Mouse (Mus musculus) G1E (cell line): ENCODE measurements around the gene Slc25a33. TPM values are rescaled to one million over a fixed set of nuclear protein-coding genes. Genes with fewer than 3 reads are reported as not detected.

Experiments used
- ATAC-seq: 2 replicates; pipeline ENCODE4 v1.8.0; 2016; ENCODE audit warnings: mild to moderate bottlenecking; ENCODE audit not compliant: insufficient number of reproducible peaks, poor library complexity, low FRiP score, severe bottlenecking; ENCODE audit errors: extremely low read depth
- DNase-seq: peaks from one replicate; pipeline ENCODE4 v3.0.0; 2012; ENCODE audit warnings: low spot score
- H3K27me3 ChIP-seq: 2 replicates; pipeline ENCODE4 v1.6.1; 2012; ENCODE audit warnings: mild to moderate bottlenecking, low read length, inconsistent platforms; ENCODE audit not compliant: insufficient read depth
- H3K36me3 ChIP-seq: replicated peaks from 2 replicates; pipeline ENCODE3; 2012; ENCODE audit warnings: mild to moderate bottlenecking, inconsistent platforms
- H3K4me1 ChIP-seq: 2 replicates; pipeline ENCODE4 v1.6.1; 2012; ENCODE audit warnings: low read depth, low read length, inconsistent platforms, mixed read lengths; ENCODE audit not compliant: insufficient read depth
- H3K4me3 ChIP-seq: 2 replicates; pipeline ENCODE4 v1.5.1; 2012; ENCODE audit warnings: low read depth, mild to moderate bottlenecking, inconsistent platforms, low read length, moderate library complexity, mixed read lengths
- H3K9me3 ChIP-seq: replicated peaks from 2 replicates; pipeline ENCODE4 v1.6.1; 2012; ENCODE audit warnings: inconsistent platforms
- CTCF ChIP-seq: IDR thresholded peaks from 2 replicates; pipeline ENCODE4 v1.5.1; 2012; ENCODE audit warnings: low read depth, low read length, inconsistent platforms, mixed read lengths
- GATA1 ChIP-seq: IDR thresholded peaks from 2 replicates; pipeline ENCODE4 v1.6.1; 2012; ENCODE audit warnings: borderline replicate concordance, low read length, inconsistent platforms, mixed read lengths
- GATA2 ChIP-seq: IDR thresholded peaks from 2 replicates; pipeline ENCODE4 v1.6.1; 2012; ENCODE audit warnings: low read depth, low read length, inconsistent platforms, borderline replicate concordance
- POLR2AphosphoS5 ChIP-seq: IDR thresholded peaks from 2 replicates; pipeline ENCODE4 v1.6.1; 2012; ENCODE audit warnings: low read depth, low read length, inconsistent platforms; ENCODE audit not compliant: insufficient replicate concordance
- TAL1 ChIP-seq: conservative IDR thresholded peaks from 2 replicates; pipeline ENCODE4 v1.6.1; 2012; ENCODE audit warnings: low read depth, low read length, inconsistent platforms, mixed read lengths
- polyA plus RNA-seq: library from polyadenylated mRNA; stranded (reverse); fragments of >175 nt; gene quantifications from 2 replicates; pipeline ENCODE4 v1.2.3, GENCODE M21; 2012
- total RNA-seq, 2 experiments: library from RNA; stranded (forward) in 1 of 2; stranded (reverse) in 1 of 2; fragments of 200-1000 nt in 1 of 2; fragments of >200 nt in 1 of 2; fragmentation: Nextera tagmentation in 1 of 2; gene quantifications; 2 replicates each; pipeline ENCODE4 v1.2.3; 2014 to 2017

Gene Slc25a33
- total and polyA plus RNA-seq, 3 experiments, result 2.3 to 4.9 (median 3.7) TPM

- Histone ChIP-seq H3K4me1 (no peaks in the 10 kb centered on the region), H3K4me3 (no peak overlapping the region), H3K9me3 (no peaks in the 10 kb centered on the region), H3K36me3 (no peaks in the 10 kb centered on the region), H3K27me3 (0 out of 2 replicates have a peak, but pooled peaks cover 5% of the 10 kb centered on the region)
- DNase-seq, result no peak
- TF ChIP-seq GATA2 (no peak), TAL1 (no peak), GATA1 (no peak), POLR2AphosphoS5 (no peak), CTCF (no peak)
- ATAC-seq, result no peak
Measured at GRCm38 (mm10) chr4:149800576-149800975, 26.5 kb upstream of the Slc25a33 start.

GRCm38 (mm10) chr4:149800172-149800464 is 26.0 kb upstream of the Slc25a33 start:
- no peak for DNase-seq
- ATAC-seq, result no peak

GRCm38 (mm10) chr4:149799346-149800171 is 25.5 kb upstream of the Slc25a33 start:
- TF ChIP-seq POLR2AphosphoS5, result no peak
- no peak for TF ChIP-seq TAL1
- no peak for TF ChIP-seq GATA2
- TF ChIP-seq CTCF, result no peak
- no peak for TF ChIP-seq GATA1

More at GRCm38 (mm10) chr4:149800172-149800464, 26.0 kb upstream of the Slc25a33 start:
- TF ChIP-seq POLR2AphosphoS5 (no peak), TAL1 (no peak), GATA2 (no peak)
- Histone ChIP-seq H3K36me3 (no peaks in the 10 kb centered on the region), H3K27me3 (0 out of 2 replicates have a peak, but pooled peaks cover 5% of the 10 kb centered on the region), H3K9me3 (no peaks in the 10 kb centered on the region), H3K4me3 (no peak overlapping the region), H3K4me1 (no peaks in the 10 kb centered on the region)

GRCm38 (mm10) chr4:149798684-149799309 is 24.7 kb upstream of the Slc25a33 start:
- Histone ChIP-seq H3K4me1 (no peaks in the 10 kb centered on the region), H3K27me3 (0 out of 2 replicates have a peak, but pooled peaks cover 2% of the 10 kb centered on the region), H3K36me3 (no peaks in the 10 kb centered on the region), H3K9me3 (no peaks in the 10 kb centered on the region), H3K4me3 (no peak overlapping the region)
- no peak for ATAC-seq
- TF ChIP-seq GATA1 (no peak), POLR2AphosphoS5 (no peak), CTCF (no peak), TAL1 (no peak), GATA2 (no peak)
- DNase-seq, result no peak

More at GRCm38 (mm10) chr4:149799346-149800171, 25.5 kb upstream of the Slc25a33 start:
- no peaks in the 10 kb centered on the region for H3K9me3 ChIP-seq
- DNase-seq (no peak), ATAC-seq (no peak)
- 0 out of 2 replicates have a peak, but pooled peaks cover 5% of the 10 kb centered on the region for H3K27me3 ChIP-seq
- no peak overlapping the region for H3K4me3 ChIP-seq
- no peaks in the 10 kb centered on the region for H3K36me3 ChIP-seq
- H3K4me1 ChIP-seq, result no peaks in the 10 kb centered on the region

- no peak for ATAC-seq
- Histone ChIP-seq H3K4me1 (no peaks in the 10 kb centered on the region), H3K9me3 (no peaks in the 10 kb centered on the region), H3K4me3 (no peak overlapping the region), H3K36me3 (no peaks in the 10 kb centered on the region), H3K27me3 (0 out of 2 replicates have a peak, but pooled peaks cover 2% of the 10 kb centered on the region)
- TF ChIP-seq POLR2AphosphoS5, result no peak
- no peak for TF ChIP-seq TAL1
- TF ChIP-seq GATA2, result no peak
- no peak for TF ChIP-seq GATA1
- DNase-seq, result no peak
Measured at GRCm38 (mm10) chr4:149798116-149798515, 24.0 kb upstream of the Slc25a33 start.

- 0 out of 2 replicates have a peak, but pooled peaks cover 2% of the 10 kb centered on the region for H3K27me3 ChIP-seq
- ATAC-seq, result no peak
- TF ChIP-seq TAL1 (no peak), GATA1 (no peak), GATA2 (no peak), CTCF (no peak), POLR2AphosphoS5 (no peak)
- H3K36me3 ChIP-seq, result no peaks in the 10 kb centered on the region
- no peaks in the 10 kb centered on the region for H3K9me3 ChIP-seq
- no peak overlapping the region for H3K4me3 ChIP-seq
- DNase-seq, result no peak
- no peaks in the 10 kb centered on the region for H3K4me1 ChIP-seq
Measured at GRCm38 (mm10) chr4:149797220-149797610, 23.1 kb upstream of the Slc25a33 start.
